Mouse (Mus musculus) midbrain, embryonic 13.5 days (tissue): ENCODE results near the gene Kntc1. TPM values are rescaled to one million over a fixed set of nuclear protein-coding genes. Genes with fewer than 3 reads are reported as not detected.

Source experiments
- ATAC-seq: fragments of 200-750 bp; cut with Nextera tagmentation; 2 replicates; pipeline ENCODE4 v1.8.0; 2017; ENCODE audit warnings: mild to moderate bottlenecking, moderate TSS enrichment, moderate library complexity
- H3K27ac ChIP-seq: fragments of 300-500 bp; sonication (generic); 2 replicates; pipeline ENCODE4 v1.5.1; 2015; ENCODE audit warnings: inconsistent platforms, mild to moderate bottlenecking, moderate library complexity
- H3K27me3 ChIP-seq: fragments of 300-500 bp; sonication (generic); 2 replicates; pipeline ENCODE4 v1.6.1; 2015; ENCODE audit warnings: mild to moderate bottlenecking, inconsistent platforms
- H3K36me3 ChIP-seq: fragments of 300-500 bp; sonication (generic); 2 replicates; pipeline ENCODE4 v1.6.1; 2015; ENCODE audit warnings: mild to moderate bottlenecking, inconsistent platforms
- H3K4me1 ChIP-seq: fragments of 300-500 bp; sonication (generic); replicated peaks from 2 replicates; pipeline ENCODE4 v1.6.1; 2015; ENCODE audit warnings: inconsistent platforms
- H3K4me2 ChIP-seq: fragments of 300-500 bp; sonication (generic); replicated peaks from 2 replicates; pipeline ENCODE4 v1.6.1; 2015; ENCODE audit warnings: moderate library complexity, mild to moderate bottlenecking, inconsistent platforms
- H3K4me3 ChIP-seq: fragments of 300-500 bp; sonication (generic); replicated peaks from 2 replicates; pipeline ENCODE4 v1.5.1; 2015; ENCODE audit warnings: mild to moderate bottlenecking, inconsistent platforms
- H3K9ac ChIP-seq: fragments of 300-500 bp; sonication (generic); replicated peaks from 2 replicates; pipeline ENCODE4 v1.6.1; 2015; ENCODE audit warnings: mild to moderate bottlenecking, inconsistent platforms
- H3K9me3 ChIP-seq: fragments of 300-500 bp; sonication (generic); 2 replicates; pipeline ENCODE4 v1.6.1; 2016; ENCODE audit warnings: mild to moderate bottlenecking, inconsistent platforms
- WGBS: fragments of 180-500 bp; shearing (Covaris S2); methylation state at CpG from one replicate; pipeline ENCODE4 v1.1.7; 2015; 5-methylcytosine and 5-hydroxymethylcytosine counted together
- polyA plus RNA-seq: library from polyadenylated mRNA; unstranded; fragments of >200 nt; fragmentation: Nextera tagmentation; extraction: Ambion mirVana; gene quantifications from 2 replicates; pipeline ENCODE4 v1.2.1, GENCODE M21; 2015

Gene Kntc1
- polyA plus RNA-seq, 1 experiment from 2014 or later, result 14.8 TPM

DNA sequence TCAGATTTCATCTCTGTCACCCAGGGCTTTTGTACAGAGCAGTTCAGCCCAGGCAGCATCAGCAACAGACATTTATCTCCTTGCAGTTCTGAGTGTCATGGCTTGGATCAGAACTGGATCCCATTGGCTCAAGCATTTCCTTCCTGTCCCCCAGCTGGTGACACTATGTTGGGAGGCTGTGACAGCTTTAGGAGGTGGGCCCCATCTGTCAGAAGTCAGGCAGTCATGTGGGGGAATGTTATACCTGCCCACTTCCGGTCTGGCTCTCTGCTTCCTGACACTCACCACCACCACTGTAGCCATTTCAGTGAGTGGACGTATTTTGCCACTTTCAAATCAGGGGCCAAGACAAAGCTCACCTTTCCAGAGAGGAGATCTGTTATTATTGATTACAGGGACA, 101.9 kb downstream of the Kntc1 start:
- Histone ChIP-seq H3K4me1 (no peaks in the 10 kb centered on the region), H3K27me3 (no peaks in the 10 kb centered on the region), H3K9me3 (no peaks in the 10 kb centered on the region), H3K36me3 (no peaks in the 10 kb centered on the region), H3K4me2 (no peak overlapping the region), H3K27ac (no peak overlapping the region), H3K4me3 (no peak overlapping the region), H3K9ac (no peak overlapping the region)
- ATAC-seq, result no peak
- WGBS, result 79% methylated on average over 2 of the region's 2 CpGs

DNA sequence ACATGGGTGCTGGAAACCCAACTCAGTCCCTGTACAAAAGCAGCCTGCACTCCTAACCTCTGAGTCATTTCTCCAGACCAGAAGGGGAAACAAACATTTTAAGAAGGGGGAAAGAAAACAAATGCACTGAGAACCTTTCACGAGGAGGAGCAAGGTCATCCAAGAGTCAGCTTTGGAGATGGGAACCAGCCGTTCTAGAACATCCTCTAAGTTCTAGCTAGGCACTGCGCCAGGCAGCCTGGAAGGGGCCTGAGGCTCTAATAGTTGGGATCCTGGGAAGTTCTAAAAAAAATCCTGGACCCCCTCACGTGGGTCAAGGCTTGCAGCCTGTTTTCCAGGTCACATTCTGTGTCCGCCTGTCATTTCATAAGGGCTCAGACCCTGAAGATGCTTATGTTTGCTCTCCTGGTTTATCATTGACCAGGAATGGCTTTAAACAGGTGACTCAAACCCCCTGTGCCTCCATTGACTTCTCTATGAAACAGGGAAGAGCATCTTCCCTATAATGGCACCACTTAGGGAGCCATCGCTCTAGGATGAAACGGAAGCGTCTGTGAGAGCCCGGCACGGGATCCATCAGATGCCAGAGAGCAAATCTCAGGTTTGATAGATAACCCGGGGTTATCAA, 104.5 kb downstream of the Kntc1 start:
- no peaks in the 10 kb centered on the region for H3K4me1 ChIP-seq
- H3K4me2 ChIP-seq, result no peak overlapping the region
- WGBS, result 91% methylated on average over 11 of the region's 11 CpGs
- no peaks in the 10 kb centered on the region for H3K27me3 ChIP-seq
- H3K4me3 ChIP-seq, result no peak overlapping the region
- no peak for ATAC-seq
- H3K36me3 ChIP-seq, result no peaks in the 10 kb centered on the region
- H3K9ac ChIP-seq, result no peak overlapping the region
- no peaks in the 10 kb centered on the region for H3K9me3 ChIP-seq
- H3K27ac ChIP-seq, result no peak overlapping the region

DNA sequence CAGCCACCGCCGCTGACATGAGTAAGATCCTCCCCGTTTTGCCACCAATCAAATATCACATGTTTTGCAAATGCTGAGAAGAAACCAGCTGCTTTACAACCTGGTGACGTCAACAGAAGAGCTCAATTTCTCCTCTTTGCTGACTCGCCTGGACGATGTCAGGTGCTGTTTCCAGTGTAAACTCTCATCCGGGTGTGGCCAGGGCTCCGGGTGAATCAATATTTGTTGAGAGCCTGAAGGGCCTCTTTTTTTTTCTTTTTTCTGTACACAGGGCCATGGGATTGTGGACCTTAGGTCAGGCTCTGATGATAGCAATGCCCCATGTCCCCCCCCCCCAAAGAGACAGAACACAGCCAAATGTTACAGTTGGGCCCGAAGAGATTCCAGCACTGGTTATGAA, 105.0 kb downstream of the Kntc1 start:
- no peak for ATAC-seq
- Histone ChIP-seq H3K36me3 (no peaks in the 10 kb centered on the region), H3K4me3 (no peak overlapping the region), H3K4me1 (no peaks in the 10 kb centered on the region), H3K27ac (no peak overlapping the region), H3K9me3 (no peaks in the 10 kb centered on the region), H3K27me3 (no peaks in the 10 kb centered on the region), H3K4me2 (no peak overlapping the region), H3K9ac (no peak overlapping the region)
- WGBS, result 93% methylated on average over 9 of the region's 9 CpGs

DNA sequence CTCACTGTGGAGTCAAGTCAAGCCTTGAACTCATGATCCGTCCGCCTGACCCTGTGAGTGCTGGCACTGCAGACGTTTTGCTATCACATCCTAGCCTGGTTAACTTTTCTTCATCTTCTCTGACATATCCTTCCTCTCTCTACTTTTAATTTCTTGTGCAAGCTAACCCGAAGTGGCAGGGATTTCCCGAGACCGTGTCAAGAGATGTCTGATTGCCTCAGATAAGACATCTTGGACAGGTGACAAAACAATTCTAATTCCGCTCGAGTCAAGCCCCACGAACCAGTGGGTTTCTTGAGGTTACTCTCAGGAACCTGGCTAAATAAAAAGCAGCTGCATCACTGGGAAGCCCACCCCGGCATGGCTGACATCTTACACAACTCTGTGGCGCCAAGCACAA, 109.3 kb downstream of the Kntc1 start:
- no peak for ATAC-seq
- Histone ChIP-seq H3K36me3 (no peaks in the 10 kb centered on the region), H3K4me3 (no peak overlapping the region), H3K9ac (no peak overlapping the region), H3K4me2 (no peak overlapping the region), H3K9me3 (no peaks in the 10 kb centered on the region), H3K27me3 (no peaks in the 10 kb centered on the region), H3K4me1 (no peaks in the 10 kb centered on the region), H3K27ac (no peak overlapping the region)
- WGBS, result 89% methylated on average over 11 of the region's 11 CpGs

DNA sequence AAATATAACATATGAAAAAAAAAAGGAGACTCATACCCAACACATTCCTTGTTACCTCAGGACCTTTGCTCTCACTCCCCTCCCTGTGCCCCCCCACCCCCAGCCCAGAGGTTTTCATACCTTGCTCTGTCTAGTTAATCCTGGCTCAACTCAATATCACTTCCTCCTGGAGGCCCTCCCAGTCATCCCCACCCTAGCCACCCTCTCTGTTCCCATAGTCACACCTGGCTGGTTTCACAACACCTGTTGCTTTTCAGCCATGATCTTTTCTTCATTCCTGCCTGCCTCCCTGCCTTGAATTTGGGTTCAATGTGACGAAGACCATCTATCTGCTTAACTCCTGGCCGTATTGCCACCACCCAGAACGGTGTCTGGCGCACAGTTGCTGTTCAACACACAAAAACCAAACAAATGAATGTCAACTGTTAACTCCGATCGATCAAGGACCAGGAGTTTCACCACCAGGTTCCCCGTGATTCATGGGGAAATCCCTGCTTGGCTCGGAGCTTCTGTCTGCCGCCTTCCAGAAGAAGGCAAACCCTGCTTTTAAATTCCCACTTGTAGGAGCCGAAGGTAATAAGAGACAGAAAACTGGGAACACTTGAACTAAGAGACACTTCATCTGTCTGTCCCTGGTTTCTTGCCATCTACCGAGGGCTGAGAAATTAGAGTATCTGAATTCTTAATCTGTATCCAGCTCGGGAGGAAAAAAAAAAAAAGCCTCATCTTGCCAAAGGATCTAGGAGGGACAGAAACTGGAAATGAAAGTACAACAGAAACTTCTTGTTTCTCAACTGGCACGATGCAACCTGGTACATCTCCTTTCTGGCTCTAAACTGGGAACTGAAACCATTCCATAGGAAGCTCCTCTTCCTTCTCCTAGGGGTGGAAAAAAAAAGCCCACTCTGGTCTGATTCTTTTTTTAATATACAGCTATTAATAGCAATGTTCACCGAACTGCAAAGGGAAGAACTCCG, 113.1 kb downstream of the Kntc1 start:
- ATAC-seq, result no peak
- Histone ChIP-seq H3K9me3 (no peaks in the 10 kb centered on the region), H3K36me3 (no peaks in the 10 kb centered on the region), H3K4me3 (no peak overlapping the region), H3K9ac (no peak overlapping the region), H3K4me1 (no peaks in the 10 kb centered on the region), H3K27ac (no peak overlapping the region), H3K4me2 (no peak overlapping the region), H3K27me3 (no peaks in the 10 kb centered on the region)
- 85% methylated on average over 15 of the region's 15 CpGs for WGBS

DNA sequence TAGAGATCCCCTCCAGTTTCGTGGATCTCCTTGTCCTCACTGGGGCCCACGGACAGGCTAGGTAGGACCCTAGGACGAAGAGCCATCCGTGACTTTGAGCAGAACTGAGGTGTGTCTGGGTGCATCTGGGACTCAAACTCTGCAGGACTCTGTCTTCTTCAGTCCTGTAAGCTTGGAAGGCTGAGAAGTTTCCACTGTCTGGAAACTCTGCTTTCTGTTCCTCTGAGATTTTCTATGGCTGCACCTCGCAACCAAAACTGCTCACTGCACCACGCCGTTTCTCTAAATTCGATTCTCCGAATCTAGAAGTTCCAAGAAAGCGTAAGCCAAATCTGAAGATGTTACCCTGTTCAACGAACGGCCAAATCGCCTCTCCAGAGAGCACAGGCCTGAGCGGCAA, 114.4 kb downstream of the Kntc1 start:
- Histone ChIP-seq H3K4me1 (no peaks in the 10 kb centered on the region), H3K36me3 (no peaks in the 10 kb centered on the region), H3K9ac (no peak overlapping the region), H3K4me3 (no peak overlapping the region), H3K9me3 (peaks cover 2% of the 10 kb centered on the region; the same call in 1 of the 2 replicates), H3K4me2 (no peak overlapping the region), H3K27ac (no peak overlapping the region), H3K27me3 (no peaks in the 10 kb centered on the region)
- 90% methylated on average over 14 of the region's 14 CpGs for WGBS
- no peak for ATAC-seq

DNA sequence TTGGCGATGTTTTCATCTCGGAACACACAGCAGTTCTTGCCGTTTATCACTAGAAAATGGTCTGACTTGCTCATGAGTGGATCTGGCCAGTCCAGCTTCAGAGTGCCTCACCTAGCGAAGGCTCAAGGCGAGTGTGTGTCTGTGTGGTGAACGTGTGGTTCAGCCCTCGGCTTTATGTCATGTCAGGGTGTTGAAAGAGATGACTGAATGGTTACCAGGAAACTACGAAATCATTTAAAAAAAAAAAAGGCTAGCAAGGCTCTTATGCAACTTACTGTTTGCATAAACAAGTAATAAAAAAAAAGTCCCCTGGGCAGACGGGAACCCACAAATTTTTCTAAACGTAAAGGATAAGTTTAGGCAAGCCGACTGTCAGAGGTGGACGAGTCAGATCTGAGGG, 115.8 kb downstream of the Kntc1 start, which contains the start of gene Hcar2:
TSS of gene Hcar2 (minus strand) at position 135 of the 400 bp plus-strand sequence.
- H3K4me1 ChIP-seq, result no peaks in the 10 kb centered on the region
- ATAC-seq, result no peak
- no peak within 1 kb of the TSS for H3K27ac ChIP-seq
- WGBS, result 86% methylated on average over 12 of the region's 12 CpGs
- no peak within 1 kb of the TSS for H3K9ac ChIP-seq
- H3K27me3 ChIP-seq, result no peaks in the 10 kb centered on the region
- no peak within 1 kb of the TSS for H3K4me2 ChIP-seq
- no peaks in the 10 kb centered on the region for H3K36me3 ChIP-seq
- H3K4me3 ChIP-seq, result no peak within 1 kb of the TSS
- H3K9me3 ChIP-seq, result peaks cover 2% of the 10 kb centered on the region; the same call in 1 of the 2 replicates

DNA sequence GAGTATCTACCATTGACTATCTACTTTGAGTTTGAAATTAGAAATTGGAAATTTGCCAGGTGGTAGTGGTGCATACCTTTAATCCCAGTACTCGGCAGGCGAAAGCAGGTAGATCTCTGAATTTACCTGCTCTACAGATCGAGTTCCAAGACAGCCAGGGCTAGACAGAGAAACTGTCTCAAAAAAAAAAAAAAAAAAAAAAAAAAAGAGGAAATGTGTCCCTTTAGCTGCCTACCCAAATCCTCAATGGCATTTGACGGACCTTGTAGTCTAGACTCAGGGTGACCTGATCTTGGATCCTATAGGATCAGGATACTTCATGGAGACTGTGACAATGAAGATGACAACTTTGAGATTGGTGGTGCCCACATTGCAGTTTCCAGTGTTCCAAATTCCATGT, 116.9 kb downstream of the Kntc1 start:
- H3K27me3 ChIP-seq, result no peaks in the 10 kb centered on the region
- no peak overlapping the region for H3K4me3 ChIP-seq
- H3K4me1 ChIP-seq, result no peaks in the 10 kb centered on the region
- ATAC-seq, result no peak
- H3K9me3 ChIP-seq, result peaks cover 2% of the 10 kb centered on the region; the same call in 1 of the 2 replicates
- WGBS, result 94% methylated on average over 4 of the region's 4 CpGs
- no peak overlapping the region for H3K9ac ChIP-seq
- H3K36me3 ChIP-seq, result no peaks in the 10 kb centered on the region
- H3K4me2 ChIP-seq, result no peak overlapping the region
- H3K27ac ChIP-seq, result no peak overlapping the region

DNA sequence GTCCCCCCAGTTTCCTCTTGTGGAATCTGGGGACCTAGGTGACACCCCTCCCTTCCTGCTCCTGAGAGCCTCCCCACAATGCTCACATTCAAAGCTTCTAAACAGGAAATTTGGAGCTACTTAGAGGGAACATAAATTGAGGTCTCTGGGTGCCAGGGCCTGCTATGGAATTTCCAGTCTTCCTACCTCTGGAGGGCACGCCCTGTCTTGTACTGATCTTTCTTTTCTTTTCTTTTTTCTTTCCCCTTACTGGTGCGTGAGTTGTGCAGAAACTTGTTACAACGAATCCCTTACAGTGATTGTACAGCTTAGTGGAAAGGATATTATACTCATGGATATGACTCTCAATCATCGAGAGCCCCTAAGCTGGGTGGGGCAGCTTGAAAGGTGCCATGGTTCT, 120.1 kb downstream of the Kntc1 start:
- no peaks in the 10 kb centered on the region for H3K27me3 ChIP-seq
- H3K9me3 ChIP-seq, result peaks cover 2% of the 10 kb centered on the region; the same call in 1 of the 2 replicates
- no peak overlapping the region for H3K4me3 ChIP-seq
- H3K9ac ChIP-seq, result no peak overlapping the region
- no peak overlapping the region for H3K4me2 ChIP-seq
- no peaks in the 10 kb centered on the region for H3K36me3 ChIP-seq
- no peak overlapping the region for H3K27ac ChIP-seq
- H3K4me1 ChIP-seq, result no peaks in the 10 kb centered on the region
- 88% methylated on average over 4 of the region's 4 CpGs for WGBS
- no peak for ATAC-seq

Other genes starting within 250 kb of the Kntc1 start
- gene B3gnt4, start 239.3 kb upstream of the Kntc1 start, polyA plus RNA-seq, result 1.5 TPM in 2 replicates
- 131 and 135 TPM in 2 replicates for gene Diablo, start 225.5 kb upstream of the Kntc1 start, polyA plus RNA-seq
- 1.1 and 1.5 TPM in 2 replicates for gene Gm49027, start 224.2 kb upstream of the Kntc1 start, polyA plus RNA-seq
- 37.9 and 40.6 TPM in 2 replicates for gene Vps33a, start 176.7 kb upstream of the Kntc1 start, polyA plus RNA-seq
- 81.1 and 81.2 TPM in 2 replicates for gene Clip1, start 65.1 kb upstream of the Kntc1 start, polyA plus RNA-seq
- gene Zcchc8, start 28.6 kb upstream of the Kntc1 start, polyA plus RNA-seq, result 81.8 and 83.6 TPM in 2 replicates
- gene Rsrc2, start 302 bp upstream of the Kntc1 start, polyA plus RNA-seq, result 173 and 184 TPM in 2 replicates
- gene Hcar2, start 115.8 kb downstream of the Kntc1 start, polyA plus RNA-seq, result not detected in 2 replicates
- gene Hcar1, start 130.3 kb downstream of the Kntc1 start, polyA plus RNA-seq, result 0.08 and 0.30 TPM in 2 replicates
- gene Denr, start 157.5 kb downstream of the Kntc1 start, polyA plus RNA-seq, result 145 and 162 TPM in 2 replicates
- gene Gm43518, start 177.7 kb downstream of the Kntc1 start, polyA plus RNA-seq, result 3.3 and 4.3 TPM in 2 replicates
- gene Ccdc62, start 181.0 kb downstream of the Kntc1 start, polyA plus RNA-seq, result 5.1 and 8.0 TPM in 2 replicates
- 19.0 and 20.1 TPM in 2 replicates for gene Hip1r, start 223.9 kb downstream of the Kntc1 start, polyA plus RNA-seq